In genomic region chr15:27595560-27595959, GRCm38 (mm10) we compare ENCODE assay signal across 8 mouse cellular contexts. TPM values are rescaled to one million over a fixed set of nuclear protein-coding genes. Genes with fewer than 3 reads are reported as not detected.
DNase-seq lines count a peak whose midpoint lies in the region; ATAC-seq and TF ChIP-seq lines count a peak whose summit lies in the region.

No protein-coding gene starts in this region.

- no peak overlapping the region for H3K4me3 ChIP-seq in forebrain, embryonic 10.5 days
- H3K4me3 ChIP-seq in forebrain, postnatal 0 days (ENCODE audit: low read depth, low read length), result no peak overlapping the region
- no peak overlapping the region for H3K4me3 ChIP-seq in lung, postnatal 0 days (ENCODE audit: low read depth, low read length)
- H3K4me3 ChIP-seq in embryonic facial prominence, embryonic 15.5 days (replicated peaks), result no peak overlapping the region
- no peak overlapping the region for H3K4me3 ChIP-seq in neural tube, embryonic 15.5 days (replicated peaks)

- H3K9ac ChIP-seq in forebrain, postnatal 0 days, result no peak overlapping the region
- H3K9ac ChIP-seq in lung, postnatal 0 days (replicated peaks; ENCODE audit: low read depth), result no peak overlapping the region
- H3K9ac ChIP-seq in embryonic facial prominence, embryonic 15.5 days, result no peak overlapping the region
- H3K9ac ChIP-seq in neural tube, embryonic 15.5 days (replicated peaks), result no peak overlapping the region

- TF ChIP-seq CTCF in forebrain, postnatal 0 days (IDR thresholded peaks at IDR 0.05; ENCODE audit: low read depth), result no peak
- TF ChIP-seq CTCF in lung, postnatal 0 days (IDR thresholded peaks at IDR 0.05), result no peak; the same call in 1 of the 2 replicates

- H3K27ac ChIP-seq in forebrain, embryonic 10.5 days, result peak overlapping the region; percentile 85
- H3K27ac ChIP-seq in forebrain, postnatal 0 days (ENCODE audit: low read depth, low read length), result no peak overlapping the region
- peak overlapping the region; percentile 51 for H3K27ac ChIP-seq in lung, postnatal 0 days (ENCODE audit: low read length)
- H3K27ac ChIP-seq in embryonic facial prominence, embryonic 15.5 days (replicated peaks), result peak overlapping the region; percentile 80
- peak overlapping the region; percentile 18; the same call in 1 of the 2 replicates for H3K27ac ChIP-seq in neural tube, embryonic 15.5 days (replicated peaks)

- no peaks in the 10 kb centered on the region for H3K9me3 ChIP-seq in forebrain, embryonic 10.5 days
- H3K9me3 ChIP-seq in forebrain, postnatal 0 days (ENCODE audit: low read length), result no peaks in the 10 kb centered on the region
- H3K9me3 ChIP-seq in lung, postnatal 0 days (ENCODE audit: low read length), result no peaks in the 10 kb centered on the region
- no peaks in the 10 kb centered on the region for H3K9me3 ChIP-seq in embryonic facial prominence, embryonic 15.5 days (replicated peaks)
- no peaks in the 10 kb centered on the region for H3K9me3 ChIP-seq in neural tube, embryonic 15.5 days (replicated peaks)

- peaks cover 30% of the 10 kb centered on the region for H3K4me1 ChIP-seq in forebrain, embryonic 10.5 days
- H3K4me1 ChIP-seq in forebrain, postnatal 0 days (ENCODE audit: insufficient read depth), result no peaks in the 10 kb centered on the region
- H3K4me1 ChIP-seq in lung, postnatal 0 days (ENCODE audit: insufficient read depth, low read depth, low read length), result no peaks in the 10 kb centered on the region
- peaks cover 7% of the 10 kb centered on the region for H3K4me1 ChIP-seq in embryonic facial prominence, embryonic 15.5 days
- H3K4me1 ChIP-seq in neural tube, embryonic 15.5 days, result no peaks in the 10 kb centered on the region

- ATAC-seq in forebrain, postnatal 0 days, result no peak
- ATAC-seq in lung, postnatal 0 days, result peak; percentile 73
- peak; percentile 44; the same call in 1 of the 2 replicates for ATAC-seq in embryonic facial prominence, embryonic 15.5 days (ENCODE audit: insufficient number of reproducible peaks, low FRiP score, low TSS enrichment, low read depth)
- ATAC-seq in neural tube, embryonic 15.5 days (ENCODE audit: low FRiP score), result no peak

- TF ChIP-seq EP300 in lung, postnatal 0 days (IDR thresholded peaks at IDR 0.05), result no peak

- peaks cover 81% of the 10 kb centered on the region for H3K36me3 ChIP-seq in forebrain, embryonic 10.5 days (replicated peaks)
- H3K36me3 ChIP-seq in forebrain, postnatal 0 days (ENCODE audit: insufficient read depth), result peaks cover 43% of the 10 kb centered on the region
- peaks cover 12% of the 10 kb centered on the region; the same call in 1 of the 2 replicates for H3K36me3 ChIP-seq in lung, postnatal 0 days (ENCODE audit: insufficient read depth, low read length)
- peaks cover 39% of the 10 kb centered on the region for H3K36me3 ChIP-seq in embryonic facial prominence, embryonic 15.5 days
- peaks cover 33% of the 10 kb centered on the region for H3K36me3 ChIP-seq in neural tube, embryonic 15.5 days

- no peaks in the 10 kb centered on the region for H3K27me3 ChIP-seq in forebrain, embryonic 10.5 days (ENCODE audit: poor library complexity, severe bottlenecking)
- H3K27me3 ChIP-seq in forebrain, postnatal 0 days (ENCODE audit: insufficient read depth, low read length), result no peaks in the 10 kb centered on the region
- no peaks in the 10 kb centered on the region for H3K27me3 ChIP-seq in lung, postnatal 0 days (replicated peaks; ENCODE audit: insufficient read depth, low read length)
- no peaks in the 10 kb centered on the region for H3K27me3 ChIP-seq in embryonic facial prominence, embryonic 15.5 days
- H3K27me3 ChIP-seq in neural tube, embryonic 15.5 days (replicated peaks), result no peaks in the 10 kb centered on the region

- no peak for DNase-seq in forebrain, embryonic 10.5 days (ENCODE audit: extremely low spot score, low spot score)
- no peak for DNase-seq in forebrain, postnatal 0 days
- DNase-seq in lung, postnatal 0 days (ENCODE audit: low spot score), result no peak
- DNase-seq in lung, postnatal 14 days, result no peak
- no peak for DNase-seq in layer of hippocampus, adult 9-11 months
- DNase-seq in kidney, postnatal 10 days, result no peak

- WGBS in forebrain, embryonic 10.5 days, result 51% methylated on average over 8 of the region's 8 CpGs
- WGBS in forebrain, postnatal 0 days, result 42% methylated on average over 8 of the region's 8 CpGs
- 49% methylated on average over 8 of the region's 8 CpGs for WGBS in lung, postnatal 0 days
- 60% methylated on average over 8 of the region's 8 CpGs for WGBS in embryonic facial prominence, embryonic 15.5 days
- 53% methylated on average over 8 of the region's 8 CpGs for WGBS in neural tube, embryonic 15.5 days

- H3K4me2 ChIP-seq in forebrain, postnatal 0 days (ENCODE audit: low read depth), result no peak overlapping the region
- H3K4me2 ChIP-seq in lung, postnatal 0 days (replicated peaks; ENCODE audit: low read depth, low read length), result no peak overlapping the region
- H3K4me2 ChIP-seq in embryonic facial prominence, embryonic 15.5 days (replicated peaks), result no peak overlapping the region
- no peak overlapping the region for H3K4me2 ChIP-seq in neural tube, embryonic 15.5 days

RNA-seq across cellular contexts. Expression of gene Otulin, which starts 34.9 kb away (rescaled TPM):
- 33.5 and 33.6 TPM in 2 replicates for polyA plus RNA-seq in forebrain, embryonic 10.5 days (2016; fragmentation: Nextera tagmentation; extraction: Ambion mirVana)
- 26.5 and 27.4 TPM in 2 replicates for total RNA-seq in forebrain, postnatal 0 days (2014; rRNA removed)
- 25.1 and 28.5 TPM in 2 replicates for polyA plus RNA-seq in forebrain, postnatal 0 days (2015; fragmentation: Nextera tagmentation; extraction: Ambion mirVana)
- polyA plus RNA-seq in lung, postnatal 0 days (2015; fragmentation: Nextera tagmentation; extraction: Ambion mirVana), result 26.2 and 29.4 TPM in 2 replicates
- polyA plus RNA-seq in embryonic facial prominence, embryonic 15.5 days (2015; fragmentation: Nextera tagmentation; extraction: Ambion mirVana), result 29.7 and 34.8 TPM in 2 replicates
- 20.5 and 26.7 TPM in 2 replicates for polyA plus RNA-seq in neural tube, embryonic 15.5 days (2015; fragmentation: Nextera tagmentation; extraction: Ambion mirVana)

Comparison
In these comparisons a context has a peak if more than half of its experiments do, and no peak if none do; other contexts are left out.
1. ATAC-seq: peak in lung, postnatal 0 days (single experiment) and embryonic facial prominence, embryonic 15.5 days (single experiment); none in forebrain, postnatal 0 days (single experiment) and neural tube, embryonic 15.5 days (single experiment).